Comparison of ENCODE assay signal across 14 mouse cellular contexts in genomic region chr13:58292811-58293210, GRCm38 (mm10). TPM values are rescaled to one million over a fixed set of nuclear protein-coding genes. Genes with fewer than 3 reads are reported as not detected.
A peak's percentile ranks its signal among the peaks of the same experiment; 100 is the strongest.
DNase-seq lines count a peak whose midpoint lies in the region; ATAC-seq and TF ChIP-seq lines count a peak whose summit lies in the region.
"Had no signal": no experiment of that assay in that cellular context is flagged by ENCODE, and none has a peak within 500 bp of the region (broad histone marks: within the 10 kb centered on the region; RNA-seq: fewer than 3 reads in every experiment).

No protein-coding gene starts in this region.

- no peak overlapping the region for H3K4me3 ChIP-seq in hindbrain, embryonic 11.5 days (ENCODE audit: low read depth, low read length)
- H3K4me3 ChIP-seq in hindbrain, embryonic 13.5 days: no peak overlapping the region
- no peak overlapping the region for H3K4me3 ChIP-seq in embryonic facial prominence, embryonic 10.5 days
- no peak overlapping the region for H3K4me3 ChIP-seq in heart, adult 2 months
- H3K4me3 ChIP-seq: hindbrain, embryonic 15.5 days had no signal

- no peaks in the 10 kb centered on the region for H3K36me3 ChIP-seq in hindbrain, embryonic 11.5 days (ENCODE audit: control insufficient read depth, insufficient read depth, low read length)
- no peaks in the 10 kb centered on the region for H3K36me3 ChIP-seq in hindbrain, embryonic 13.5 days
- H3K36me3 ChIP-seq in embryonic facial prominence, embryonic 10.5 days (replicated peaks): no peaks in the 10 kb centered on the region
- H3K36me3 ChIP-seq in heart, adult 2 months (ENCODE audit: control insufficient read depth, insufficient read depth, low read length): no peaks in the 10 kb centered on the region
- H3K36me3 ChIP-seq: hindbrain, embryonic 15.5 days had no signal

- TF ChIP-seq POLR2A in heart, adult 2 months (IDR thresholded peaks at IDR 0.05; ENCODE audit: insufficient read depth, low read depth, low read length): no peak

- no peak overlapping the region for H3K4me2 ChIP-seq in hindbrain, embryonic 11.5 days (replicated peaks; ENCODE audit: low read depth, low read length)
- H3K4me2 ChIP-seq in hindbrain, embryonic 13.5 days: no peak overlapping the region
- H3K4me2 ChIP-seq: hindbrain, embryonic 15.5 days; liver, embryonic 11.5 days had no signal

- H3K9ac ChIP-seq in hindbrain, embryonic 11.5 days (ENCODE audit: low read depth, low read length): no peak overlapping the region
- no peak overlapping the region for H3K9ac ChIP-seq in hindbrain, embryonic 13.5 days
- H3K9ac ChIP-seq in heart, adult 2 months (ENCODE audit: low read depth, low read length): no peak overlapping the region
- H3K9ac ChIP-seq: hindbrain, embryonic 15.5 days had no signal

- 10% methylated on average over 5 of the region's 5 CpGs for WGBS in hindbrain, embryonic 11.5 days
- 13% methylated on average over 5 of the region's 5 CpGs for WGBS in hindbrain, embryonic 13.5 days
- WGBS in embryonic facial prominence, embryonic 10.5 days: 13% methylated on average over 5 of the region's 5 CpGs
- 59% methylated on average over 5 of the region's 5 CpGs for WGBS in heart, adult 2 months

- TF ChIP-seq CTCF in heart, adult 2 months (IDR thresholded peaks at IDR 0.05): no peak

- H3K4me1 ChIP-seq in hindbrain, embryonic 11.5 days (replicated peaks; ENCODE audit: control insufficient read depth, insufficient read depth, low read length): 0 out of 2 replicates have a peak, but pooled peaks cover 2% of the 10 kb centered on the region
- peaks cover 4% of the 10 kb centered on the region for H3K4me1 ChIP-seq in hindbrain, embryonic 13.5 days (replicated peaks)
- H3K4me1 ChIP-seq in embryonic facial prominence, embryonic 10.5 days: peaks cover 14% of the 10 kb centered on the region
- no peaks in the 10 kb centered on the region for H3K4me1 ChIP-seq in heart, adult 2 months (ENCODE audit: control insufficient read depth, insufficient read depth, low read length)
- H3K4me1 ChIP-seq: hindbrain, embryonic 15.5 days had no signal

- intact Hi-C loops in heart, adult 2 months (cut with DNase I): no loop called here

- DNase-seq in hindbrain, embryonic 11.5 days (ENCODE audit: low spot score): peak; percentile 72
- peak; percentile 25 for DNase-seq in thymus, postnatal 0 days (ENCODE audit: low spot score)
- DNase-seq in thymus, postnatal 25 days: no peak
- DNase-seq in embryonic facial prominence, embryonic 10.5 days (ENCODE audit: low spot score): peak; percentile 60
- no peak for DNase-seq in heart, adult 2 months
- DNase-seq in adrenal gland, postnatal 10 days: no peak
- DNase-seq: B cell, adult 2 months; cerebellum, adult 2 months; kidney, adult 11 months; kidney, postnatal 14 days; thymus, adult 18-20 months had no signal

- H3K27me3 ChIP-seq in hindbrain, embryonic 11.5 days (ENCODE audit: control insufficient read depth, insufficient read depth, low read length): no peaks in the 10 kb centered on the region
- no peaks in the 10 kb centered on the region for H3K27me3 ChIP-seq in hindbrain, embryonic 13.5 days
- no peaks in the 10 kb centered on the region for H3K27me3 ChIP-seq in embryonic facial prominence, embryonic 10.5 days (replicated peaks; ENCODE audit: low read depth, poor library complexity, severe bottlenecking)
- H3K27me3 ChIP-seq in heart, adult 2 months (ENCODE audit: control insufficient read depth, insufficient read depth, low read length): no peaks in the 10 kb centered on the region
- H3K27me3 ChIP-seq: hindbrain, embryonic 15.5 days had no signal

- H3K27ac ChIP-seq in hindbrain, embryonic 11.5 days (ENCODE audit: low read depth, low read length): no peak overlapping the region
- no peak overlapping the region for H3K27ac ChIP-seq in hindbrain, embryonic 13.5 days
- H3K27ac ChIP-seq in embryonic facial prominence, embryonic 10.5 days (replicated peaks): no peak overlapping the region; the same call in 1 of the 2 replicates
- no peak overlapping the region for H3K27ac ChIP-seq in heart, adult 2 months
- H3K27ac ChIP-seq: hindbrain, embryonic 15.5 days had no signal

- no peaks in the 10 kb centered on the region for H3K79me2 ChIP-seq in heart, adult 2 months (replicated peaks; ENCODE audit: control insufficient read depth, insufficient read depth, low read length)

- peak; percentile 64; the same call in 1 of the 2 replicates for ATAC-seq in hindbrain, embryonic 11.5 days (ENCODE audit: low FRiP score)
- ATAC-seq in hindbrain, embryonic 13.5 days (ENCODE audit: low FRiP score): no peak

- no peak for TF ChIP-seq EP300 in heart, adult 2 months (IDR thresholded peaks at IDR 0.05; ENCODE audit: insufficient read depth, low read depth, low read length)

- H3K9me3 ChIP-seq in hindbrain, embryonic 11.5 days (ENCODE audit: control insufficient read depth, low read length): no peaks in the 10 kb centered on the region
- no peaks in the 10 kb centered on the region for H3K9me3 ChIP-seq in hindbrain, embryonic 13.5 days
- H3K9me3 ChIP-seq in embryonic facial prominence, embryonic 10.5 days: no peaks in the 10 kb centered on the region
- H3K9me3 ChIP-seq: hindbrain, embryonic 15.5 days had no signal

RNA-seq across cellular contexts. Expression of gene Gkap1, which starts 17.3 kb away (rescaled TPM):
- polyA plus RNA-seq in hindbrain, embryonic 11.5 days (2014; fragmentation: Nextera tagmentation; extraction: Ambion mirVana): 37.3 and 45.2 TPM in 2 replicates
- 28.4 and 31.0 TPM in 2 replicates for polyA plus RNA-seq in hindbrain, embryonic 13.5 days (2015; fragmentation: Nextera tagmentation; extraction: Ambion mirVana)
- polyA plus RNA-seq in thymus, postnatal 0 days (2015; fragmentation: Nextera tagmentation; extraction: Ambion mirVana): 8.7 and 9.4 TPM in 2 replicates
- polyA plus RNA-seq in embryonic facial prominence, embryonic 10.5 days (2016; fragmentation: Nextera tagmentation; extraction: Ambion mirVana): 17.5 and 18.4 TPM in 2 replicates
- 10 to 100 TPM; 21.8 to 28.3 TPM for total RNA-seq in heart, adult 2 months (2021)
- 4.7 and 7.1 TPM in 2 replicates for polyA plus RNA-seq in heart, adult 2 months (2012; rRNA removed)
- total RNA-seq in adrenal gland, postnatal 10 days (2021): 10 to 100 TPM; 41.0 to 42.1 TPM

Comparison
In these comparisons a context has a peak if more than half of its experiments do, and no peak if none do; other contexts are left out.
1. DNase-seq: peak in hindbrain, embryonic 11.5 days (single experiment), thymus, postnatal 0 days (single experiment) and embryonic facial prominence, embryonic 10.5 days (single experiment); none in thymus, postnatal 25 days (single experiment), heart, adult 2 months (0 of 2) and adrenal gland, postnatal 10 days (single experiment).